Mouse (Mus musculus): ENCODE measurements at regions not wholly inside any gene's neighbourhood (a gene's known extent, or its start where the extent isn't known, plus 50 kb on each side); places are given as distances from the start of the nearest gene placed in this dataset.

- no peak for DNase-seq (ENCODE audit: extremely low spot score, low read depth, low spot score)
These were observed 370.5 kb upstream of the Slc7a11 start for GRCm38 (mm10) chr3:50813760-50814400.

DNA sequence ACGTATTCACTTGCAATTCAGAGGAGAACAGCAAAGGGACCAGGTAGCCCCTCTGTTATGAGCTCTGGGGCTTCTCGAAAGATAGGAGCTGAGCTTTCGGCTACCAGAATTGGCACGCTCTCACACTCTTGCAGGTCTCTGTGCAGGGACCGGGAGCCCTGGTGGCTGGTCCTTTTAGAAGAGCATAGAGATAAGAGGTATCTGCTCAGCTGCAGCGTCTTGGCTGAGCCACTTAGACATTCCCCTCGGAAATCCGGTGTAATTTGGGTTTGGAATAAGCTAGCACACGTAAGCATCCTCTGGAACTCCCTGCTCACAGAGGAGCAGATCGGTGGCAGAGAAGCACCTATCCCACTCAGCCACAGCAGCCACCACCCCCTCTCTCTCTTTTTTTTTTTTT is 372.3 kb upstream of the Slc7a11 start:
- no peak for DNase-seq (ENCODE audit: extremely low spot score, low read depth, low spot score)

DNA sequence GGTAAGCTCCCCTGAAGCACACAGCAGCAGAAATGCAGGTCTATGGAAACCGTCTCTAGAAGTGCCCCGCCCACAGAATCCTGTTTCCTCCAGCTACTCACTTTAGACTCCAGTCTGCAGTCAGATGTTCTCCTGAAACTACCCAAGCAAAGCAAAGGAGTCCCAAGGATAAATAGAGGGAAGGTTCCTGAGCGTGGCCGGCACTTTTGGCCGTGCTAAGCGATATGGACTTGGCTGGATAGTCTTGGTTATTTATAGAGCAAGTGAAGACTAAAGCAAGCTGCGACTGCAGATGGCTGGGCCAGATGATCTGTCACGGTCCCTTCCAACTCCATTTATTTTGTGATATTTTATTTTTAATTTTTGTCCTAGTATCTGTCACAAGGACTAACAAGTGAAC is 373.1 kb upstream of the Slc7a11 start:
- no peak for DNase-seq (ENCODE audit: extremely low spot score, low read depth, low spot score)

- no peak for DNase-seq (ENCODE audit: extremely low spot score, low read depth, low spot score)
These were observed 373.9 kb upstream of the Slc7a11 start for GRCm38 (mm10) chr3:50817361-50817760.

- no peak for DNase-seq (ENCODE audit: extremely low spot score, low read depth, low spot score)
These were observed 377.4 kb upstream of the Slc7a11 start for GRCm38 (mm10) chr3:50820776-50821175.

- DNase-seq (ENCODE audit: extremely low spot score, low read depth, low spot score) = no peak
These were observed 382.4 kb upstream of the Slc7a11 start for GRCm38 (mm10) chr3:50825534-50826423.

GRCm38 (mm10) chr3:50826424-50826819 is 383.0 kb upstream of the Slc7a11 start:
- no peak for DNase-seq (ENCODE audit: extremely low spot score, low read depth, low spot score)

GRCm38 (mm10) chr3:50829211-50829610 is 385.8 kb upstream of the Slc7a11 start:
- DNase-seq (ENCODE audit: extremely low spot score, low read depth, low spot score) = no peak

DNA sequence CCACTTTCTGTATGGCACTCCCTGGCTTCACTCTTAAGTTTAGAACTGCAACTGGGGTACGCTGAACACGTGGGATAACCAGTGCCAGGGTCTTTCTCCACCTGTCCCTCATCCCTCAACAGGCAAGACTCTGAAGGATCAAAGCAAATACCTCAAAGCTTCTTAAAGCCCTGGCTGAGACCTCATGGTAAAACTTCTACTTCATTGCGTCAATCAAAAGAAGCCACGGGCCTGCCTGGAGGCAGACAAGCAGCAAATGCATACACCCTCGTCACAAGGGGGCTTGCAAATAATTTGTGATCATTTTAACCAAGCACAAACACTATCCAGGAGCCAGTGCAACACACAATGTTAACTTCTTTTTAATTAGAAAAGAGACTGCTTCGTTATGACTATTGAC is 387.0 kb upstream of the Slc7a11 start:
- DNase-seq (ENCODE audit: extremely low spot score, low read depth, low spot score) = no peak

DNA sequence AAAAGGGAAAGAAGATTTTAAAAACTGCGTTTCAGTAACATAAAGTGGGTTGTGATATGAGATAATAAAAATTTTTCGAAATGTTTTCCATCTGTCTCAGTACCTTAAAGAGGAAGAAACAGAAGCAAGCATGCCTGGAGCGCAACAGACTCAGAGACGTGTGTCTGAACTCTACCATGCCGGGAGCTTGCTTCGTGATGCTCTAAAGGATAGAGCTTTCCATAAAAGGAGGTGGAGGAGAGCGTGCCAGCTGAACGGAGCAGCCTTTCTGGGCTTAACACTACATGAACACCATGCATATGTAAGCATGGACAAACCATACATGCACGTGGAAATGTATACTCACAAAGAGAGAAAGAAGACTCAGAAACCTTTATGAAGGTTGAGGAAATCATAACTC is 387.5 kb upstream of the Slc7a11 start:
- DNase-seq (ENCODE audit: extremely low spot score, low read depth, low spot score) = no peak

- DNase-seq (ENCODE audit: extremely low spot score, low read depth, low spot score) = no peak
These were observed 382.0 kb upstream of the Noct start for GRCm38 (mm10) chr3:50842216-50842615.

- DNase-seq (ENCODE audit: extremely low spot score, low read depth, low spot score) = no peak
These were observed 379.4 kb upstream of the Noct start for GRCm38 (mm10) chr3:50844835-50845301.

DNA sequence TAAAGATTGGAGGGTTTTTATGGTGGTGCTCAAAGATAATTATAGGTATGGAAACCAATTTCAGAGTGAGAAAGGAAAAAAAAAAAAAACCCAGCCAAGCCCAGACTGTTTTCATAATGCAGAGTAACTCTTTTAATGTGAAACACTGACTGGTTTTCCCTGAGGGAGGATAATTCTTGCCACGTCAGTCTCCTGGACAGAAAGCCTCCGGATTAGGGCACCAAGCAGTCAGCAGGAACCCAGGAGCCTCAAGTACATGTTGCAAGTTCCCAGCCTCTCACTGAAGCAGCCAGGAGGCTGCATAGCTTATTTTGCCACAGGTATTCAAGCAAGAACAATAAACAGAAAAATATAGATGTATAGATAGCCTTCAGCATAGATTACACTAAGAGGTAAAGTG is 378.9 kb upstream of the Noct start:
- no peak for DNase-seq (ENCODE audit: extremely low spot score, low read depth, low spot score)

DNA sequence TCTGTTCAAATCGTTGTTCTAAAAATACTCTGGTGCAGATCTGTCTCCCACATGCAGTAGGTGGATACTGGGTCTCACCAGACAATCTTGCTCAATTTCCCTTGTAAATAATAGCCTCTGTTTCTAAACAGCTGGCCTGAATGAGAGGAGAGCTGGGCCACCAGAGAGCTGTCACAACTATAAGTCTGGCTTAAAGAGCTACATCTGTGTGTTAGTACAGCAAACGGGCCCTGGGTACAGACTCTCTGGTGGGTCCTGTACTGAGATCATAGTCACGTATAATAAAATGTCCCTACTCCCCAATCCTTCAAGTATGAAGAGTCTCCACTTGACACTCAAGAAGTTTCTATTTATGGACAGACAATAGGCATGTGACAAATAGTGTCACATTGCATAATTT is 375.7 kb upstream of the Noct start:
- no peak for DNase-seq (ENCODE audit: extremely low spot score, low read depth, low spot score)

DNA sequence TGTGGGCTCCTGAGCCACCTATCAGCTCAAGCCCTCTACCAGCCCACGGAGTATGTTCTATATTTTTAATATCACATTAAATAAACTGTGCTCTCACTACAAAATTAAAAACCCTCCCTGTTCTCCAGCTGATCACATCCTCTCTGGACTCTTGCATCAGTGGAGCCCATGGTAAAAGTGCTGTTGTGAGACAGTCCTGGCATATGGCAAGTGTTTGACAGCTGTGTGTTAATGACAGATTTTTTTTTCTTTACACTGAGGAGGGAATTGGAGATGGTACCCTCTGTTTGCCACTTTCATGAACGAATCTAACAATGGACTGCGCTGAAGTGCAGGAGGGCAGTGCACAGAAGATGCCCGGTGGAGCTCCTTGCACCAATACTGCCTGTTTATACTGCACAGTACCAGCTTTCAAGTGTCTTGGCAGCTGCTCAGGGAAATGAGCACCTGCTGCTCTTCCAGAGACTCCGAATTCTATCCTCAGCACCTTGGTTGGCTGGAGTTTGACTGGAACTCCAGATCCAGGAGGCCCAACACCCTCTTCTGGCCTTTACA is 373.1 kb upstream of the Noct start:
- DNase-seq (ENCODE audit: extremely low spot score, low read depth, low spot score) = no peak

DNA sequence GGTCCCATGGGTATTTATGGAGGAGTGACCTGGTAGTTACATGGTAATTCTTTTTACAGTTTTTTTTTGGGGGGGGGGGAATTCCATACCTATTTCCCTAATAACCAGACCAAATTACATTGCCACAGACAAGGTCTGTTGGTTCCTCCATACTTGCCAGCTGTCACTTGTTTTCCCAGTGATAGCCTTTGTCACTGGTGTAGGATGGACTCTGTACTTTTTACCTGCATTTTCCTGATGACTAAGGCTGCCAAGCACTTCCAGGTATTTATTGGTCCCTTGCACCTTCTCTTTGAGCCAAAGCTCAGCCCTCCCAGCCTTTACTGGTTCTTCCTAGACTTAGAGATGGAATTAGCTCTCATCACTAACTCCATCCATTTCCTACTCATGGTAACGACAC is 357.1 kb upstream of the Noct start:
- no peak for DNase-seq (ENCODE audit: extremely low spot score, low read depth, low spot score)

DNA sequence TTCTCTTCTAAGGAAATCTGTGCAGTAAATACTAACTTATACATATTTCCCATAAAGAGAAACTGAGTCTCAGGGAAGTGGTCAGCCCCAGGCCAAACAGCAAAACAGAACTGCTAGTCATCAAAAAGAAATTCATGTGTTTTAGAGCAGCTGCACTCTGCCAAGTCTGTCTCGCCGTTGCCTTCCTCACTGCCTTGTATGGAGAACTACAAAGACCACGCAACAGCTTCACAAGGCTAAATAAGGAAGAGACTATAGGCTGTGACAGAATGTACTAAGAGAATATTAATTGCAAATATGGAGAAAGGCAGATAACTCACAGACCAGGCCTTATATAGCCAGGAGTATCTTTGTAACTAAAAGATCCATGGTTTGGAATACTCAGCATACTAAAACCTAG is 355.0 kb upstream of the Noct start:
- DNase-seq (ENCODE audit: extremely low spot score, low read depth, low spot score) = no peak

- DNase-seq (ENCODE audit: extremely low spot score, low read depth, low spot score) = no peak
These were observed 345.2 kb upstream of the Noct start for GRCm38 (mm10) chr3:50879050-50879449.

DNA sequence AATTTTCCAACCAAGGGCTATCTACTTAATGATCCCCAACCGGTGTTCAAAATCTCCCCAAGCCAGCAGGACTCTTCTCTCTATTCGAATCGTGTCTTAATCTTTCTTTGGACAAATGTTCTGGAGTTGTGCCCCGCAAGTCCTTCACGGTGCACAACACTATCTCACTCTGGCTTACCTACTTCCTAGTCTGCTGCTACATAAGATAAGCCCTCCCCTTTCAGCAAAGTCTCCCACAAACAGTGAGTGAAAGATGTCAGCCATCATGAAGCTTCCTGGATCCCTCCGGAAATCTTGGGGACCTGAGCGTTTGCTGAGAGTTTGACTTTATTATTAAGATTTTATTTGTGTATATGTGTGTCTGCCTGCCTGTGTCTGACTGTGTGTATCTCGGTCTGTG is 344.7 kb upstream of the Noct start:
- no peak for DNase-seq (ENCODE audit: extremely low spot score, low read depth, low spot score)

GRCm38 (mm10) chr3:50881437-50882248 is 342.6 kb upstream of the Noct start:
- no peak for DNase-seq (ENCODE audit: extremely low spot score, low read depth, low spot score)

DNA sequence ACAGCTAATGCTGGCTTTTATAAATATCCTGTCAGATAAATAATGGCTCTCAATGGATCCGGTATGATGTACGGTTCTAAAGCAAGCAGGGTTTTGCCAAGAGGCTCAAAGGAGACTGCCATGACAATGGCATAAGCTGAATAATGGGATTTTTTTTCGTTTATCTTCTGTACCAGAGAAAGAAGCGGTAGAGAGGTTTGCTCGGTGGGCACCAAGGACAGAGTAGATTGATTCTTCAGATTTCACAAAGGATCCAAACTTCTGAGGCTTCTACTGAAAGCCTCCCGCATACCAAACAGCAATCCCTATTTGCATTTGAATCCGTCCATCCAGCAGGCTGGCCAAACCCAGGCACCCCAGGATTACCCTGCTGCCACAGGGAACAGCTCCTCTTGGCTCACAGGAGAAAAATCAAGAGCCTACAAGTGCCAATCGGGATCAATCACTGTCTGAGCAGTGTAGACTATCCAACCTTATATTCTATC is 342.0 kb upstream of the Noct start:
- no peak for DNase-seq (ENCODE audit: extremely low spot score, low read depth, low spot score)

Measured in hindlimb bud, embryonic 11.5 days (tissue).